25 mouse cellular contexts compared by ENCODE assay signal in the genomic region with DNA sequence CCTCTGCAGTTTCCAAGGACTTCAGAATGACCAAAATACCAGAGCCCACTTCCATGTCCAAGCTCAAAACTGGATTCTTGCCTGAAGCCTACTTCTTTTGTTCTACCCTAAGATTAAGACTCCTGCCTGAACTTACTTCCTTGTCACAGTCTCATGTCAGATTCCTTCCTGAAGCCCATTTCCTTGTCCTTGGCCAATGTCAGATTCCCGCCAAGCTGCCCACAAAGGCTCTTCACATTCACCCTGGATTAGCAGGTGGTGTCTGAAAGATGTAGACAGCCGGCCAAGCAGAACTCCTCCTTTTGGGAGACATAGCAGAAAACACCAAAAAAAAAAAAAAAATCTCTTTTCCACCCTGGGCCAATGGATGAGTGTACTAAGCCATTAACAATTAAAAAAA. TPM values are rescaled to one million over a fixed set of nuclear protein-coding genes. Genes with fewer than 3 reads are reported as not detected.
"Had no signal": no experiment of that assay in that cellular context is flagged by ENCODE, and none has a peak within 500 bp of the region (broad histone marks: within the 10 kb centered on the region; RNA-seq: fewer than 3 reads in every experiment).

No protein-coding gene starts in this region.

- H3K27me3 ChIP-seq: heart, embryonic 15.5 days; hindbrain, embryonic 13.5 days; hindbrain, embryonic 15.5 days; kidney, embryonic 15.5 days; limb, embryonic 13.5 days; limb, embryonic 15.5 days had no signal

- H3K4me3 ChIP-seq: heart, adult 2 months; heart, embryonic 13.5 days; heart, embryonic 15.5 days; hindbrain, embryonic 13.5 days; hindbrain, embryonic 15.5 days; kidney, embryonic 15.5 days; layer of hippocampus, adult 2 months; limb, embryonic 13.5 days; limb, embryonic 15.5 days; liver, embryonic 12.5 days had no signal

- DNase-seq: gastrocnemius, postnatal 14 days; gastrocnemius, postnatal 36 days; heart, adult 11 months; heart, adult 2 months; heart, postnatal 14 days; heart, postnatal 36 days; kidney, adult 11 months; kidney, adult 2 months; kidney, adult 9 months; kidney, postnatal 25 days; kidney, postnatal 4 days; layer of hippocampus, postnatal 36 days; left cerebral cortex, postnatal 4 days had no signal

- H3K4me1 ChIP-seq: heart, embryonic 13.5 days; heart, embryonic 15.5 days; hindbrain, embryonic 15.5 days; kidney, embryonic 15.5 days; limb, embryonic 13.5 days; limb, embryonic 15.5 days; liver, embryonic 12.5 days had no signal

- H3K9me3 ChIP-seq: heart, embryonic 15.5 days; hindbrain, embryonic 13.5 days; hindbrain, embryonic 15.5 days; kidney, embryonic 15.5 days; limb, embryonic 13.5 days; limb, embryonic 15.5 days; liver, embryonic 12.5 days had no signal

- H3K36me3 ChIP-seq: heart, embryonic 13.5 days; heart, embryonic 15.5 days; hindbrain, embryonic 13.5 days; hindbrain, embryonic 15.5 days; kidney, embryonic 15.5 days; limb, embryonic 13.5 days; limb, embryonic 15.5 days; liver, embryonic 12.5 days had no signal

- H3K27ac ChIP-seq: heart, adult 2 months; heart, embryonic 13.5 days; heart, embryonic 15.5 days; hindbrain, embryonic 13.5 days; hindbrain, embryonic 15.5 days; hindbrain, postnatal 0 days; kidney, embryonic 15.5 days; kidney, postnatal 0 days; layer of hippocampus, adult 2 months; limb, embryonic 13.5 days; limb, embryonic 15.5 days; liver, embryonic 12.5 days; liver, embryonic 14.5 days had no signal

- H3K9ac ChIP-seq: heart, embryonic 13.5 days; heart, embryonic 15.5 days; hindbrain, embryonic 13.5 days; hindbrain, embryonic 15.5 days; kidney, embryonic 15.5 days; limb, embryonic 13.5 days; limb, embryonic 15.5 days; liver, embryonic 12.5 days; liver, embryonic 14.5 days had no signal

RNA-seq across cellular contexts. Expression of a gene that starts 31.5 kb away (rescaled TPM):
- total RNA-seq: gastrocnemius, postnatal 36 days had no signal
